In genomic region chr2:118637888-118638526, GRCm38 (mm10) we compare ENCODE assay signal across 8 mouse cellular contexts. TPM values are rescaled to one million over a fixed set of nuclear protein-coding genes. Genes with fewer than 3 reads are reported as not detected.
DNase-seq lines count a peak whose midpoint lies in the region; ATAC-seq lines count a peak whose summit lies in the region.

No protein-coding gene starts in this region.

- H3K4me2 ChIP-seq in midbrain, embryonic 15.5 days = no peak overlapping the region

- H3K27me3 ChIP-seq in limb, embryonic 10.5 days (ENCODE audit: low read depth, poor library complexity, severe bottlenecking) = no peaks in the 10 kb centered on the region
- H3K27me3 ChIP-seq in midbrain, embryonic 15.5 days (replicated peaks) = no peaks in the 10 kb centered on the region

- peak; percentile 83 for ATAC-seq in midbrain, embryonic 15.5 days (replicated peaks)

- H3K27ac ChIP-seq in limb, embryonic 10.5 days = no peak overlapping the region
- no peak overlapping the region for H3K27ac ChIP-seq in midbrain, embryonic 15.5 days

- no peak overlapping the region for H3K4me3 ChIP-seq in limb, embryonic 10.5 days
- no peak overlapping the region for H3K4me3 ChIP-seq in midbrain, embryonic 15.5 days

- WGBS in limb, embryonic 10.5 days = 55% methylated on average over 8 of the region's 8 CpGs
- WGBS in midbrain, embryonic 15.5 days = 39% methylated on average over 8 of the region's 8 CpGs

- no peak overlapping the region for H3K9ac ChIP-seq in midbrain, embryonic 15.5 days

- peaks cover 98% of the 10 kb centered on the region for H3K36me3 ChIP-seq in limb, embryonic 10.5 days
- H3K36me3 ChIP-seq in midbrain, embryonic 15.5 days (replicated peaks) = no peaks in the 10 kb centered on the region

- no peaks in the 10 kb centered on the region for H3K4me1 ChIP-seq in limb, embryonic 10.5 days
- no peaks in the 10 kb centered on the region for H3K4me1 ChIP-seq in midbrain, embryonic 15.5 days

- no peaks in the 10 kb centered on the region for H3K9me3 ChIP-seq in limb, embryonic 10.5 days (replicated peaks)
- no peaks in the 10 kb centered on the region for H3K9me3 ChIP-seq in midbrain, embryonic 15.5 days

- peak; percentile 52 for DNase-seq in ovary, postnatal 10 days (ENCODE audit: low spot score)
- DNase-seq in ovary, adult 18-20 months (ENCODE audit: low spot score) = no peak
- DNase-seq in cerebellum, postnatal 36 days = peak; percentile 72 to 80
- DNase-seq in gastrocnemius, adult 8-10 months (ENCODE audit: low spot score in 2 of 2) = peak; percentile 24 to 31
- peak; percentile 77 for DNase-seq in kidney, adult 18-20 months
- DNase-seq in limb, embryonic 10.5 days (ENCODE audit: low spot score) = peak; percentile 79
- DNase-seq in spleen, postnatal 10 days (ENCODE audit: low spot score in 2 of 2) = peak; percentile 79 to 85

RNA-seq across cellular contexts. Expression of gene Pak6, which starts 25.1 kb away (rescaled TPM):
- total RNA-seq in gastrocnemius, adult 8-10 months (2022) = not detected
- polyA plus RNA-seq in limb, embryonic 10.5 days (2016; fragmentation: Nextera tagmentation; extraction: Ambion mirVana) = 0.65 and 0.75 TPM in 2 replicates
- 67.8 and 69.1 TPM in 2 replicates for polyA plus RNA-seq in midbrain, embryonic 15.5 days (2015; fragmentation: Nextera tagmentation; extraction: Ambion mirVana)

RNA-seq across cellular contexts. Expression of gene Bub1b, which starts 40.0 kb away (rescaled TPM):
- total RNA-seq in gastrocnemius, adult 8-10 months (2022) = under 1 TPM in 2 of 4 experiments, not detected in 2; 0.13 to 0.38 TPM
- polyA plus RNA-seq in limb, embryonic 10.5 days (2016; fragmentation: Nextera tagmentation; extraction: Ambion mirVana) = 148 and 168 TPM in 2 replicates
- 10.7 and 15.0 TPM in 2 replicates for polyA plus RNA-seq in midbrain, embryonic 15.5 days (2015; fragmentation: Nextera tagmentation; extraction: Ambion mirVana)

Comparison
In these comparisons a context has a peak if more than half of its experiments do, and no peak if none do; other contexts are left out.
1. RNA of gene Pak6, which starts 25.1 kb away (polyA plus RNA-seq): 67.8 to 69.1 TPM in midbrain, embryonic 15.5 days; 0.65 to 0.75 TPM in limb, embryonic 10.5 days; every median in the first group is over 10 times any median in the second.